Mouse (Mus musculus): ENCODE data around the gene Tatdn3.

The Tatdn3 gene

GRCm38 (mm10) chr1:191075199-191075883 lies 12.6 kb upstream of the Tatdn3 start:
- DNase-seq (ENCODE audit: low spot score), result peak; percentile 79

DNA sequence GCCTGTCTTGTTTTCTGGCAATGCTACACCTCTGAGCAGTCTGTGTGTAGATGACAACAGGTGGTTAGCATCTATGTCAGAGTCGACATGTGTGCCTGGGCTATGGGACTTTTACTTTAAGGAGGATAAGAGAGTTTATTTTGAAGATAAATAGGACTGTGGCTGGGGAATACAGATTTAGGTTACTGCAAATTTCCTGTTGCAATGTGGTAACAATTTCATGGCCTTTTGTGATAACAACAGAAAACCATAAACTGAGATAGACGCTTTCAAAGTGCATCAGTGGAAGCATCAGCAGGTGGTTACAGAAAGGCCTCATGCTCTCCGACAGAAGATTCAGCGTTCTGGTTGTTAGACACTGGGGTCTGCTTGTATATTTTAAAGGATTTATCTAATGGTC lies 10.8 kb upstream of the Tatdn3 start:
- no peak for DNase-seq (ENCODE audit: low spot score)

- no peak for DNase-seq (ENCODE audit: low spot score)
These were observed 10.3 kb upstream of the Tatdn3 start for GRCm38 (mm10) chr1:191073001-191073400.

DNA sequence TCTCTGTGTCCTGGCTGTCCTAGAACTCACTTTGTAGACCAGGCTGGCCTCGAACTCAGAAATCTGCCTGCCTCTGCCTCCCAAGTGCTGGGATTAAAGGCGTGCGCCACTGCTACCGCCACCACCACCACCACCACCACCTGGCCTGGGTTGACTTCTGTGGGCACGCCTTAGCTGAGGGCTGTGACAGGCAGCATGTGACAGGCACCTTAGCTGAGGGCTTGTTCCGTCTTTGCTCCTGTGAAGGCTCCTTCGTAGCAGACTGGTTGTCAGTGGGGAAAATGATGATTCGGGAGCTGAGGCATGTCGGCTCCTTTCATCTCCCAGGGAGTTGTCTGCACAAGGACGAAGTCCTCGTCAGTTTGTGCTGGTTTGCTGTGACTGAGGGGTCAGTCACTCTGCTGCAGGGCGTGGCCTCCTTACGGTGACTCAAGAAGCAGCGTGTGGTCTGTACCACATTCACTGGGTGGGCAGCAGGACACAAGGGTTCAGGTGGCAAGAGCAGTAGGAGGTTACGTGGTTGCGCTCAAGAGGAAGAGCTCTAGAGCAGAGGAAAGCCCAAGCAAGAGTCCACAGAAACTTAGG lies 9.7 kb upstream of the Tatdn3 start:
- no peak for DNase-seq (ENCODE audit: low spot score)

- no peak for DNase-seq (ENCODE audit: low spot score)
These were observed 8.9 kb upstream of the Tatdn3 start for GRCm38 (mm10) chr1:191071613-191072012.

DNA sequence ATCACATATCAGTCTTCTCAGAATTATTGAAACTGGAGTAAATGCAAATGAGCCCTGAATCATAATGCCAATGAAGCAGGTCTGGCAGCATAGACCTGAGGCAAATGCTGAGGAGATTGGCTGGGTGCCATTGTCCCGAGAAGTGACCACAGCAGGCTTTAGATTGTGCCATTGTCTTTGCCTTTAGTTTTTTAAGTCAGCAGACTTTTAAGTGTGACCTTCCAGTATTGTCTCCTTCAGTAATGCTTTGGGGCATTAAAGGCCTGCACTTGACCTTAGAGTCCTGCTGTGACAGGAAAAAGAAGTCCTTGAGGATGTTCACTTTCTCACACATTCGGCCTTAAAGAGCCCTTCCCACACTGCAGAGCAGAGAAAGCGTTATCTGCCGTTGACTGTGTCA lies 7.5 kb upstream of the Tatdn3 start:
- DNase-seq (ENCODE audit: low spot score), result no peak

GRCm38 (mm10) chr1:191068377-191068776 lies 5.6 kb upstream of the Tatdn3 start:
- DNase-seq (ENCODE audit: low spot score), result peak; percentile 45

- DNase-seq (ENCODE audit: low spot score), result no peak
These were observed 2.5 kb upstream of the Tatdn3 start for GRCm38 (mm10) chr1:191065188-191065587.

DNA sequence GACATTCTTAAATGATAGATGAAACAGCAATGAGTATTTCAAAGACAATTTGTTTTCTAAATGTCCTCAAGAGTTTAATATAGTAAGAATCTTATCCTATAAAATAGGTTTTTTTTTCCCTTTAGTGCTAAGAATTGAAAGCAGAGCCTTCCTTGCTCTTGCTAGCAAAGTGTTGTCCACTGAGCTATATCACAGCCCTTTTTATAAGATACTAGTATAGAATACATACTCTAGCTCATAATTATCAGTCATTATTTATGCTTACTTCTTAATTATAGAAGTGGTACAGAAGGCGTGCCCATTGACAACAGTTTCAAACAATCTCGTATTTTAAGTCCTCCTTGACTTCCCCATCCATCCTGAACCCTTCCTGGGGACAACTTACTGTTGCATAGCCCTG lies 1.8 kb upstream of the Tatdn3 start:
- DNase-seq (ENCODE audit: low spot score), result no peak

DNA sequence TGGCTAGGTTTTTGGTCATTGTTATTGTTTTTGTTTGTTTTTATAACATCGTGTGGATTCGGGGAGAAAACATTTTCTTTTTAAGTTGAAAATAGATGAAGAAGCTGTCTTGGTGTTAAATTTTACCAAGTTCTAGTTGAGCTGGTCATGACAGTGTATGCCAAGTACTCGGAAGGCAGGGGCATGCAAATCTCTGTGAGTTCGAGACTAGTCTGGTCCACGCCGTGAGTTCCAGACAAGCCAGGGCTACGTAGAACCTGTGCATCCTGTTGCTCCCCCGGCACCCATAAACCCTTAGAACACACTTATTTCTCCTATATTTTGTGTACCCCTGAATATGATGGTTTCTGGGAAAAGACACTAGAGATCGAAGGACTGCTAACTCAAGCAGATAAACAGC lies 968 bp upstream of the Tatdn3 start:
- DNase-seq (ENCODE audit: low spot score), result no peak

DNA sequence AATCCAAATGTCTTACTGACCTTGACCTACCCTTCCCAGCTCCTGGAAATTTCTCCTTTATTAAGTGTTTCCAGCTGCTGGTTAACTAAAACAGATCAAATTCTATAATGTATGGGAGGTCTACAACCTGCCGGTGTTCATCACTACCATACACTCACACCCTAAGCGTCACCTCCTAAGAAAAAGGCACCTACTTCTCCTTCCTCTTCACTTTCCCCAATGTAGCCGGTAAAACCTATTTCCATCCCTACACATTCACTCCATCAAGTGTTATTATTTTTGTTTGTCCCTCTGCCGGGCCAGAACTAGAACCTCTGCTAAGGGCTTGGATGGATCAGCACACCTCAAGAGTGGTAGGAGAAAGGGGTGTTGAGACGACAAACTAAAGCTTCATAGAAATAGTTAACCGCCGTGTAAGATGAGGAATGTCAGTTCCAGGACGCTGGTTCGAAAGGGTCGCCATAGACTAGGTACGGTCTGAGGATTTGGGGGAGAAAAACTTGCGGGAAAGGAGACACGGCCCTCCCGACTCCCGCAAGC lies 421 bp downstream of the Tatdn3 start:
- DNase-seq (ENCODE audit: low spot score), result no peak

DNA sequence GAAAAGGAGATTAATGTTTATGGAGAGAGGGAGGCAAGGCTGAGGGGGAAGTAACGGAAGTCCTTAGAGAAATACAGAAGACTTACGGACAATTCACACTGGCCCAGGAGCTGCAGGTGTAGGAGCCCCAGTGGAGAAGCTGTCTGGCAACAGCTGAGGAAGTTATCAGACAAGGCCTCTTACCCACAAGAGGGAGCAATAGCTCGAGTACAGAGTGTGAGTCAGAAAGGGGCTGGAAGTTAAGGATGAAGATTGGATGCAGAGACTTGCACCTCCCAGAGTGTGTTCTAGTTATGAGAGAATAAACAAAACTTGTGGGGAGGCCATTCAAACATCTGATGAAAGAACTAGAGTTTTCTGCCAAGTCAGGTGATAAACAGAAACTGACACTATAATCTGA lies 5.3 kb downstream of the Tatdn3 start:
- DNase-seq (ENCODE audit: low spot score), result no peak

DNA sequence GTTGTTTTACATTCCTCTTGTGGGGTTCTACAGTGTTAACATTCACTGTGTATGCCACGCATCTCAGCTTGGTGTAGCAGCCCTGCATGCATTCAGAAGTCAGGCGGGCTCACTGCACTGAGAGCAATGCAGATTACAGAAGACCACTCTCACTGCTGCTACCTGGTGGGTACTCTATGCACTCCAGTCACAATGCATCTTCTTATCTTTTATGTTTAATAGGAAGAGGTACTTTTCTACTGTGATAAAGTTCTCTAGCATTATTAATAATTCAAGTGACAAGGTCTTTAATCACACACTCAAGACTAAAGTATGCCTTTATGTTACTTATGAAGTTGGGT lies 7.2 kb downstream of the Tatdn3 start:
- peak; percentile 10 for DNase-seq (ENCODE audit: low spot score)

DNA sequence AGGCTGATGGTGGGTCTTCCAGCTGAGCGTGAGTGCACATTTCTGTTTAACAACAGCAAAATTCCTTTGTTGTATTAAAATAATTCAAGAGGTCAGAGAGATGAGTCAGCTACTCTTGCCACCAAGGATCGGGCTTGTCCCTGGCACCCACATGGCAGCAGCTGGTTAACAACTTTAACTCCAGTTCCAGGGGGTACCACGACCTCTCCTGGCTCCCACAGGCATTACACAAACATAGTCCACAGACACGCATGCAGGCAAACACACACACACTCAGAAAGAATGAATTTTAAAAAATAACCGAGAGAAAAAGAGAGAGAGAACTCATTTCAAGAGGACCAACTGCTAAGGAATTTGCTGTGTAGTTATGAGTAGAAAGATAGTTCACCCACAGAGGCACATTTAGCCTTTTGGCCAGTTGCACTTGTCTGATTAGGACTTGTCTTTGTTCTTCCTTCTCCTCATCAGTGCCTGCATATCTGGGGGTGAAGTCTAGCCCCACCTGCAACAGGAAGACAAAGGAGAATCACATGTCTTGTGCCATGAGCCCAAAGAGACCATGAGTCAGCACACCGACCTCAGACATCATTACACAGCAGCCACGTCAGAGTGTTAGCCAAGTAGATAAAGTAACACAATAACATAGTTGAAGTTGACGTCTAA lies 7.7 kb downstream of the Tatdn3 start:
- DNase-seq (ENCODE audit: low spot score), result no peak

- no peak for DNase-seq (ENCODE audit: low spot score)
These were observed 9.2 kb downstream of the Tatdn3 start for GRCm38 (mm10) chr1:191053555-191053954.

DNA sequence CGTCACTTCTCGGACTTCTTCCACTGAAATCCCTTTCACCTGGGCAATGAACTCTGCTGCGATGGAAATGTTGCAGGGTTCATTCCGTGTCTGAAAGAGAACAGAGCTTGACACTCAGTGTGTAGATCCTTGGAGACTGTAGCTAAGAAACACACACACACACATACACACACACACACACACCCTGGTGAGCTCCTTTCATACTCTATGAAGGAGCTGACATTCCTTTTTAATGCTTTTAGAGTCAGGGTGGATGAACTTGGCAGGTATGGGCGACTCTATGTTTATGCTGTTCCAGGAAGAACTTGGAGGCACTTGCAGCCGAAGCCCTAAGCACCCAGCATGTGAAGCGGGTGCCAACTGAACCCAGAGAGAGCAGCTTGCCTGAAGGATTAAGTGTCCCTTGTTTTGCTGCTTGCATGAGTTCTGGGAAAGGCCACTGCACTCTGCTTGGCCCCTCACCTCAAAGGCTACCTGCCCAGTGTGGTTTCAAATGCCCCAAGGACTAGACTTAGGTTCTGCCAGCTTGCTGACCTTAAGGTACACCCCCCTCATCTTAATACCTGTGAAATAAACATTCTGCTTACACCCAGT lies 16.4 kb downstream of the Tatdn3 start:
- DNase-seq (ENCODE audit: low spot score), result no peak

- DNase-seq (ENCODE audit: low spot score), result no peak
These were observed 17.5 kb downstream of the Tatdn3 start for GRCm38 (mm10) chr1:191045264-191045663.

- no peak for DNase-seq (ENCODE audit: low spot score)
These were observed 20.0 kb downstream of the Tatdn3 start for GRCm38 (mm10) chr1:191042688-191043087.

DNA sequence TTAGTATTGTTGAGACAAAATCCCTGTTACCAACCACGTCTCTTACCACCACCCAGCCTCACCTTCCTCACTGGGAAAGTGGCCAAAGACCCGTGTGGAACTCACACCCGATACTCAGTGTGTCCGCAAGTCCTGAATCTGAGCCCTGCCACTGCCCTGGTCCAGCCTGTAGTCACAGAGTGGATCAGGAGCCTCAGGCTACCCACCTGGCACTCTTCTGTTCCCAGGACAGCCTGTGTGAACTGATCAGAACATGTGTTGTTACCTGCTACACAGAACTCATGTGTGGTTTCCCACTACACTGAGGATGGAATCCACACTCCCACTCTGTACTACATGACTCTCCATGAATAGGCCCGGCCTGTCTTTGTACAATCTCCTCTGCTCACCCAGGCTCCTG lies 20.6 kb downstream of the Tatdn3 start:
- DNase-seq (ENCODE audit: low spot score), result no peak

- no peak for DNase-seq (ENCODE audit: low spot score)
These were observed 21.4 kb downstream of the Tatdn3 start for GRCm38 (mm10) chr1:191041352-191041751.

GRCm38 (mm10) chr1:191037999-191038398 lies 24.7 kb downstream of the Tatdn3 start:
- DNase-seq (ENCODE audit: low spot score), result no peak

- DNase-seq (ENCODE audit: low spot score), result no peak
These were observed 26.0 kb downstream of the Tatdn3 start, which contains the start of gene Spata45 for GRCm38 (mm10) chr1:191036554-191037334. TSS of gene Spata45 (plus strand) at chr1:191036639.
